Mouse (Mus musculus) megakaryocyte, adult 5-6 weeks (primary cell): ENCODE data around the gene Prkab1. TPM values are rescaled to one million over a fixed set of nuclear protein-coding genes. Genes with fewer than 3 reads are reported as not detected.

ENCODE experiments used
- ATAC-seq: 2 replicates; pipeline ENCODE4 v1.8.0; 2016; ENCODE audit warnings: mild to moderate bottlenecking, inconsistent platforms; ENCODE audit not compliant: poor library complexity, severe bottlenecking
- total RNA-seq, 2 experiments: library from RNA; stranded (forward) in 1 of 2; stranded (reverse) in 1 of 2; fragments of 153-499, 151-499 nt in 1 of 2; fragments of 221-1000, 200-1000 nt in 1 of 2; gene quantifications; 2 replicates each; pipeline versions ENCODE4 v1.2.3 to v1.2.4; 2015 to 2017

Prkab1 gene
- total RNA-seq, 2 experiments from 2014 or later: 27.1 to 56.7 TPM

DNA sequence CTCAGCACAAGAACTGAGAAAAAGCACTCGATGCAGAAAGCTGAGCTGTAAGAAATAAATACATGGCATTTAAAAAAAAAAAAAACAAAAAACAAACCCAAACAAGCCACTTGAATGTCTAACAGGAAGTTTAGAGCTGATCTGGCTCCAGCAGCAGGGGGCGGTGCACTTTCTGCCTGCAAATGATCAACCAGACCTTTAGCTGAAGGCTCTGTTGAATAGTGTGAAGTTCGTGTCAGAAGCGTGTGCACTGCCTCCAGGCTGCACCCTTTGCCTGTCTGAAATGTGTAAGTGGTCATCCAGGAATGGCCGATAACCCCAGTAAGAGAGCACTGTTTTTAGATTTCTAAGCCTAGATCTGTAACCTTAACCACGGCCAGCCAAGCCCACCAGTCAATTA is 5.5 kb downstream of the Prkab1 start:
- ATAC-seq: no peak

DNA sequence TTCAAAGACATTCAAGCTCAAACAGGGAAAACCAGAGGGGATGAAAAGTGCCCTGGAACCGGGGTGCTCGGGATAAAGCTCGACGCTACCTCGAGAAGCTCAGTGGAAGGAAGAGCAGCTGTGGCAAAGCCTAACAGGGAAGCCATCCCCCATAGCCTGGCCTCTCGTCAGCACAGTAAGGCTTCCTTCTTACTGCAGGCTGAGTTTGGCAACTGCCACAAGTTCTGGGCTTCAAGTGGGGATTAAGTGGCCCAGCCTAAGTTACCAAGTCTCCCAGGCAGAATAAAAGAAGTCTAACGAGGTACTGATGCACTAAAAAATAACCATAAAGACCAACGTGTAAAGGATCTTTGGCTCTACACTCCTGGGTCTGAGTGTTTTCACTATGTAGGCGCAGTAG is 6.1 kb downstream of the Prkab1 start:
- ATAC-seq: no peak

- ATAC-seq: no peak
These were observed 6.9 kb downstream of the Prkab1 start for GRCm38 (mm10) chr5:116017391-116017790.

DNA sequence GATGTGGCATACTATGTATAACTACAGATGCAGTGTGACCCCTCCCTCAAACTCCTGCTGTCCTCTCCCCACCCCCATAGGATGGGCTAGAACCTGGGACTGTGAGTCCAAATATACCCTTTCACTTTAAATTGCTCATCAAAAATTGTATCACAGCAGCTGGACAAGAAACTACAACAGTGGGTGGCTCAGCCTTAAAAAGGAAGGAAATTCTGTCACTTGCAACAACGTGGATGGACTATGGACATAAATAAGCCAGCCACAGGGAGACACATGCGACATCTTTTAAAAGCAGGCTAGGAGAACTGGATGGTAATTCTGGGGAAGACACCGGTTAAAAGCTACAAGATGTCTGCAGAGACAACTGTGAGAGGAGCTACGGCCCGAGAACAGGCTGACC is 7.8 kb downstream of the Prkab1 start:
- ATAC-seq: no peak

GRCm38 (mm10) chr5:116014237-116014636 is 10.1 kb downstream of the Prkab1 start:
- no peak for ATAC-seq

GRCm38 (mm10) chr5:116013821-116014220 is 10.5 kb downstream of the Prkab1 start:
- ATAC-seq: no peak

DNA sequence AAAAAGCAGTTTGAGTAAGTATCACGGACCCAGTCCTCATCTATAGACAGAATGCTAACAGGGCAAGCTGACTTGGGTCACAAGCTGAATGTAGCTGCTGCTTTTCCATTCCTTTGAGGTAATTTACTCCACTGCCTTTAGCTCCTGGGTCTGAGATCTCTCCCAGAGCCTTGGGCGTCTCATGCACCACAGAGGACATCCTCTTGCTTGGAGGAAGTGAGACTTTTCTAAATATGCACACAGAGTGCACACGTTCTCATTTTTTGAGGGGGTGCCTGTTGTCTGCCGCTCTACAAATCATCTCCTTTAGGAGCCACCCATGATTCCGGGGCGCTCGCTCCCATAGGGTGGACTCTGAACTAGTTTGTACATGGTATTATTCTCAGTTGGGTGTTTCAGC is 11.8 kb downstream of the Prkab1 start:
- peak; percentile 62 for ATAC-seq

DNA sequence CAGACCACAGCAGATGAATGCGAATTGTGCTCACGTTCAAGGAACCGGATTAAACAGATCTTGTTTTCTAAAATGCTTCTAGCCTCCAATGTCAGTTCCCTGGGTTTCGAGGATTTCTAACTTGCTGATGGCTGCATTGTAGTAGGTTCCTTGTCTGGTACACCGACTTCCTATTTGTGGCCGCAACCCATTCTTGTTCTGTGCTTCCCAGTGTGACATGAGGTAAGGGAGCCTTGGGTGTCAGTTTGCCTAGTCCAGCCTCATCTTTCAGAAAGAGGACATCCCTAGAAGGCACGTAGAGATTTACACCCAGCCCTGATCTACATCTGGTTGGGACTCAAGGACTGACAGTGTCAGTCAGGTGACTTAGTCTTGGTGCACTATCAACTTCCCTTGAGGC is 12.6 kb downstream of the Prkab1 start:
- peak; percentile 60 for ATAC-seq

DNA sequence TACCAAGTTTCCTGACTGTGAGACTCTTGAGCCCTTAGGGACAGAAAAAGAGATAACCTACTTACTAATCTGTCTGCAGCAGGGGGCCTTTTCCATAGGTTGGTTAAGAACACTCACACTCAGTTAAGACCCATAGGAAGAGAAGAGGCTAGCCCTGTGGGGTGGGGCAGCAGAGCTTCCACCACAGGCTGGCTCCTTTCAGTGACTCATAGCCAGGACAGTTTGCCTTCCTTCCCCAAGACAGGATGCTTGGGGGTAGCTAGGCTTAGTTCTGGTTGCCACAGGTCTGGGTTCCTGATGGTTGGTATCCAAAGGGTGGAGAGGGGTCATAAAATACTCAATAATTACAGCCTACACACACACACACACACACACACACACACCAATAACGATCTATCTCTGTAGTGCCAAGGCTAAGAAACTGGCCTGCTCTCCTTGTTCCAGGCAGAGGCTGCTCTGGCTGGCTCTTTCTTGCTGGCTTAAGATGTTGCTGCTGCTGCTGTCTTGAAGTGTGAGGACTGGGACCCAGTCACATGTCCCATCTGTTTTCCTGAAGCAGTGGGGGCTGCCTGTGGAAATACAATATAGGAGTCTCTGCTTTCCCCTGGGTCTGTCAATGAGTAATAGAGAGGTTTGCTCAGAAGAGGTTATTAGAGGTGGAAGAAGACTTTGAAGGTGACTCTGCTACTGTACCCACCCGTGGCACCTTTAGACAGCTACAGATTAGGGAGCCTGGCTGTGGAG is 14.3 kb downstream of the Prkab1 start:
- ATAC-seq: no peak

GRCm38 (mm10) chr5:116009091-116009851 is 15.0 kb downstream of the Prkab1 start:
- ATAC-seq: no peak

DNA sequence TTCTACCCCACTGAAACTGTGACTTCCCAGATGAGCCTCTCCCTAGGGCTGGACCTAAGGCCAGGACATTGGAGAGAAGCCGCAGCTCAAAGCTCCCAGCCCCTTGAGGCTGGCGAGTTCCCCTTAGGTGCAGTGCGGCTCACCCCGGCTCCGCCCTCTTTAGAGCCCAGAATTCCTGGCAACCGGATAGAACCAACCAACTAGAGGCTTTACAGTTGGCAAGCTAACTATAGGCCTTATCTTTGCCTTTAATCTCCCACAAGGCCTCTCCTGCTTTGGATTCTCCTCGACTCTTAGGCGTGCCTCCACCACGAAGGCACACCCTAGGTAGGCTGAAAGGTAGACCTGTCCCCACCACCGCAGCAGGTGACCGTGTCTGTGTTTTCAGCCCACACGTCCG is 16.6 kb downstream of the Prkab1 start:
- ATAC-seq: no peak

DNA sequence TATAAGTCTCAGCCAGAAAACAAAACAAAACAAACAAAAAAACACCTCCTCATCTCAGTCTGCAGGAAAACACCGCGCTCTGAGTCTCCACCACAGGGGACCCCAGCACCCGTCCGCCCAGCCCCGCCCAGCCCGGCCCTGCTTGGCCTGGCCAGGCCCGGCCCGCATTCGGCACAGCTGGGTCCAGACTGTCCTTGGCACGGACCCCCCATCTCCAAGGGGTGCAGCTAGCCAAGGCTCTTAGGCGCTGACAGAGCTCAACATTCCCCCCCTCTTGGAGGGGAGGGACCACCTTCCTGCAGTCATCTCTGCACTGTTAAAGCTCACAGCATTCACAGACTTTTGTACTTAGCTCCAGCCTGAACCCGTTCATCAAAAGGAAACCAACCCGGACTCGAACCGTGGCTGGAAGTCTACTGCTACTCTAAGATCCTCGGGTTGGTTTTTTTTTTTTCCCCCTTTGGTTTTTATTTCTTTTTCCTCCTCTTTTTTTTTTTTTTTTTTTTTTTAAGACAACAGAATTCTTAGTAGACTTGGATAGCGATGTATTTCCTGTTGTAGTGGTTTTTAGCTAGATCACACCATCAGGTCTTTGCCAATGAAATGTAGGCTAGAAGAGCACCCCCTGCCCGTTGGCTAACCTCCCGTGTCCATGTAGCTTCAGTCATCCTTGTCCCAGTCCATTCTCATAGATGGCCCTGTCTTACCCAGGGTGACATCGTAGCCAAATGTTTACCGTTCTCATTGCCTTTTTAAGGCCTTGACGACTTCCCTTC is 17.8 kb downstream of the Prkab1 start:
- no peak for ATAC-seq

DNA sequence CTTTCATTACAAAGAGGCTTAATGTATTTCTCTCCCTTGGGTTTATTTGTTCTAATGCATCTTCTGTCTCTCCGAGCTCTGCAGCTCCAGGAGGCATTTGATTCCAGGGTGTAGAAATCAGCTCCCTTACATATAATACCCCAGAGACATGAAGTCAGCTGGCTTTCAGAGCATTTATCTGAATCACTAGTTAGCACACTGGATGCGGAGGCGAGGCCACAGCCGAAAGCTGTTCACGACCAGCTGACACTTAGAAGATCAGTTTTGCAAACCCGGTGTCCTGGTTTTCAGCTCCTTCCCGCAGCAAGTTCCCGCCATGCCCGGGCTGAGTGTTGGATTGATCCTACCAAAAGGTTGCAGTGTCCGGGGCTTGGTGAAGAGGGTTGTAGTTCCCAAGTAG is 20.0 kb downstream of the Prkab1 start:
- no peak for ATAC-seq

- ATAC-seq: no peak
These were observed 20.5 kb downstream of the Prkab1 start for GRCm38 (mm10) chr5:116003825-116004224.

DNA sequence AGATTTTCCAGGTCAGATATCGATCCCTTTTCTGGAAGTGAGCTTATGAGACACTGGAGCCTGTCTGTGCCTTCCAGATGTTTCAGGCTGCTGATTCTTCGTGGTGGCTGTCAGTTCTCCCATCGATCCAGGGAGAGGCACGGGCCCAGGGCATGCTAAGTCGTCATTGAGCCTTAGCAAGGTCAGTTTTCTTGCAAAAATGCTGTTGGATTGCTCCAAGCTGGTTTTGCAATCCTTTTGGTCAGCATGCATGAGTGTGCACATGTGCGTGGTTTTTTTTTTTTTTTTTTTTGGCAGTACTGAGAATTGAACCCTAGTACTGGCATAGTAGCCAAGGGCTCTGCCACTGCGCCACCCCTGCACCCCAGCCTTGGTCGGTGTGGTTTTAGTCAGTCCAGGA is 21.2 kb downstream of the Prkab1 start:
- peak; percentile 77 for ATAC-seq

GRCm38 (mm10) chr5:115997376-115997775 is 26.9 kb downstream of the Prkab1 start:
- ATAC-seq: no peak

DNA sequence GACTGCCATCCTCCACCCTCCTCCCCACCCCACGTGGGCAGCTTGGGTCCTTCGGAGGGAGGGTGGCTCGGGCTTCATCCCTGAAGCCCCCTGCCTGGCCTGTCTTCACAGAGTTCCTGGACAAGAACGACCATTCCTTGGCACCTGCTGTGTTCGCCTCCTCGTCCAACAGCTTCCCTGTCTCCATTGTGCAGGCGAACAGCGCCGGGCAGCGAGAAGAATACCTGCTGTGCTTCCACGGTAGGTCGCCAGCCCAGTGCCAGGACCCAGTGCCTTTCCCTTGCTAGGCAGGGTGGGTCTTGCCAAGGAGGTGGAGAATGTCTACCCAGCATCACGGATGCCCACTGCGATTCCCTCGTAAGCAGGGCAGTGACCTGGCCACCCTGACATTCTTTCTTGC is 30.2 kb downstream of the Prkab1 start:
- no peak for ATAC-seq

- no peak for ATAC-seq
These were observed 32.6 kb downstream of the Prkab1 start for GRCm38 (mm10) chr5:115991717-115992116.

DNA sequence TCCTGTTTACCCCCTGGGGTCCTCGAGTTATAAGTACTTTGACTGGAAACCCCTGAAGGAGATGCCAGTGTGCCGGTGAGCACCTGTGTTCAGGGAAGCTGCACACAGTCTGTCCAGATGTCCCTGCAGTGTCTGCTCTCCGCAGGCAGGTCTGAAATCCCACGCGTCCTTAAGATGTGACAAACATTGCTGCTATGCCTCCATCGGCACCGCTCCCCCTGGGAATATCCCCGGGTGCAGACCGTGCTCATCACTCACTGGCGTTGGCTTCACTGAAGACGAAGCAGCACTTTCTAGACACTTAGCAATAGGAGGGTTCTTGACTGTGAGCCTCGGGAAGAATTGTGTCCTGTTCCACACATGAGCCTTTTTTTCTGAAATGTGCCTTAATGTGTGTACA is 37.0 kb downstream of the Prkab1 start:
- ATAC-seq: no peak

- no peak for ATAC-seq
These were observed 39.2 kb downstream of the Prkab1 start for GRCm38 (mm10) chr5:115985101-115985500.

GRCm38 (mm10) chr5:115984392-115984791 is 39.9 kb downstream of the Prkab1 start:
- no peak for ATAC-seq
